Mouse (Mus musculus) neural tube, embryonic 11.5 days (tissue): Measurements from ENCODE around the gene Epx. TPM values are rescaled to one million over a fixed set of nuclear protein-coding genes. Genes with fewer than 3 reads are reported as not detected.

Experiments used
- ATAC-seq: fragments of 200-750 bp; cut with Nextera tagmentation; 2 replicates; pipeline ENCODE4 v1.8.0; 2017; ENCODE audit warnings: moderate number of reproducible peaks, mild to moderate bottlenecking, moderate TSS enrichment, moderate library complexity; ENCODE audit not compliant: insufficient read depth, low FRiP score, low TSS enrichment
- DNase-seq: peaks from one replicate; pipeline ENCODE4 v3.0.0-alpha.2; 2015; ENCODE audit warnings: low spot score
- H3K27ac ChIP-seq: fragments of 300-500 bp; sonication (generic); 2 replicates; pipeline ENCODE4 v1.5.1; 2014; ENCODE audit warnings: low read depth, mild to moderate bottlenecking, low read length
- H3K27me3 ChIP-seq: fragments of 300-500 bp; sonication (generic); 2 replicates; pipeline ENCODE4 v1.6.1; 2014; ENCODE audit warnings: mild to moderate bottlenecking, low read length, mixed read lengths; ENCODE audit not compliant: control insufficient read depth, insufficient read depth
- H3K36me3 ChIP-seq: fragments of 300-500 bp; sonication (generic); 2 replicates; pipeline ENCODE4 v1.6.1; 2014; ENCODE audit warnings: mild to moderate bottlenecking, low read length, moderate library complexity, mixed read lengths; ENCODE audit not compliant: control insufficient read depth, insufficient read depth
- H3K4me1 ChIP-seq: fragments of 300-500 bp; sonication (generic); 2 replicates; pipeline ENCODE4 v1.6.1; 2014; ENCODE audit warnings: low read length, mixed read lengths; ENCODE audit not compliant: control insufficient read depth, insufficient read depth
- H3K4me2 ChIP-seq: fragments of 300-500 bp; sonication (generic); 2 replicates; pipeline ENCODE4 v1.6.1; 2014; ENCODE audit warnings: low read depth, mild to moderate bottlenecking, moderate library complexity
- H3K4me3 ChIP-seq: fragments of 300-500 bp; sonication (generic); 2 replicates; pipeline ENCODE4 v1.5.1; 2014; ENCODE audit warnings: low read depth, low read length
- H3K9ac ChIP-seq: fragments of 300-500 bp; sonication (generic); 2 replicates; pipeline ENCODE4 v1.6.1; 2014; ENCODE audit warnings: mild to moderate bottlenecking, low read length
- H3K9me3 ChIP-seq: fragments of 300-500 bp; sonication (generic); 2 replicates; pipeline ENCODE4 v1.6.1; 2016; ENCODE audit warnings: low read length; ENCODE audit not compliant: control insufficient read depth
- WGBS: fragments of 180-500 bp; shearing (Covaris S2); extraction: QIAGEN DNeasy Blood & Tissue Kit; methylation state at CpG from one replicate; pipeline ENCODE4 v1.1.7; 2014; 5-methylcytosine and 5-hydroxymethylcytosine counted together
- polyA plus RNA-seq: library from polyadenylated mRNA; unstranded; fragments of >200 nt; fragmentation: Nextera tagmentation; extraction: Ambion mirVana; gene quantifications from 2 replicates; pipeline ENCODE4 v1.2.1, GENCODE M21; 2014

Gene Epx
- 0.08 TPM in 1 of 2 replicates, not detected in the other for polyA plus RNA-seq

DNA sequence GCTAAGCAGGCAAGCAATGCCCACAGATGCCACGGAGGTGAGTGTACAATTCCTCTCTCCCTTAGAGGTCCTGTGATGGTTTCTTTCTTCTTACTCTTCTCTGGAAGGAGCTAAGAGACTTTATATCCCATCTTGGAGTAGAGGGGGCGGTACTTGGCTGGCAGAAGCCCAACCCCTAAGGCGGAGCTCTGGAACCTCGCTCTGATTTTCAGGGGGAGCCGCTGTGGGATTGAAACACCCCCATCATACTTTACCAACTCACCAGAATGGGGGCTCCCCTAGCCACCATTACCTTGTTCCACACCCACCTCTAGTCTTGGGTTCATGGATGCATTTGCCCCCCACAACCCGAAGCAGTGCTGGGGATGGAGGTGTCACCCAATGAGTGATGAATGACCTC lies at the start of gene Epx:
Epx (minus strand) TSS at position 101 of the 400 bp plus-strand sequence.
- Histone ChIP-seq H3K9me3 (no peaks in the 10 kb centered on the region), H3K4me3 (no peak within 1 kb of the TSS), H3K27me3 (no peaks in the 10 kb centered on the region), H3K36me3 (no peaks in the 10 kb centered on the region), H3K4me2 (no peak within 1 kb of the TSS), H3K4me1 (no peaks in the 10 kb centered on the region), H3K9ac (no peak within 1 kb of the TSS), H3K27ac (no peak within 1 kb of the TSS)
- no peak for ATAC-seq
- WGBS: 87% methylated on average over 6 of the region's 6 CpGs
- no peak for DNase-seq

DNA sequence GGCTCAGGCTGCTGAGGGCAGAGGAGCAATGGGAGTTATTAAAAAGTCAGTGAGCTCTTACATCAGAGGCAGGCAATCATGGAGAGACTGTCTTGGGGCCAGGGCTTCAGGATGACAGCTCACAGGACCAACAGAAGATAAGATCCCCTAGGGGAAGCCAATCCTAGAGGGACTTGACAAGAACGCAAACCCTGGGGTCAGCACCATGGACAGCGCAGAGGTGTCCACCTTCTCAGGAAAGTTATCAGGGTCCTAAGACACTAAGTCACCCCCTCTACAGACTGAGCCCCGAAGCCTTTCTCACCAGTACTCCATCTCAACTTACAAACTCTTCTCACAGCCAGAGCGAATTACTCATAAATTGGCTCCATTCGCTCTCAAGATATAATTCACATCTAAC lies 45.6 kb upstream of the Epx start, which contains the start of gene Olfr464:
Olfr464 (minus strand) TSS at position 2 of the 400 bp plus-strand sequence.
- no peaks in the 10 kb centered on the region for H3K4me1 ChIP-seq
- WGBS: 38% methylated on average over 5 of the region's 5 CpGs
- no peak within 1 kb of the TSS for H3K9ac ChIP-seq
- peak; percentile 53 for DNase-seq
- H3K36me3 ChIP-seq: no peaks in the 10 kb centered on the region
- H3K27me3 ChIP-seq: no peaks in the 10 kb centered on the region
- H3K4me2 ChIP-seq: no peak within 1 kb of the TSS
- no peaks in the 10 kb centered on the region for H3K9me3 ChIP-seq
- no peak within 1 kb of the TSS for H3K4me3 ChIP-seq
- no peak within 1 kb of the TSS for H3K27ac ChIP-seq
- ATAC-seq: no peak

DNA sequence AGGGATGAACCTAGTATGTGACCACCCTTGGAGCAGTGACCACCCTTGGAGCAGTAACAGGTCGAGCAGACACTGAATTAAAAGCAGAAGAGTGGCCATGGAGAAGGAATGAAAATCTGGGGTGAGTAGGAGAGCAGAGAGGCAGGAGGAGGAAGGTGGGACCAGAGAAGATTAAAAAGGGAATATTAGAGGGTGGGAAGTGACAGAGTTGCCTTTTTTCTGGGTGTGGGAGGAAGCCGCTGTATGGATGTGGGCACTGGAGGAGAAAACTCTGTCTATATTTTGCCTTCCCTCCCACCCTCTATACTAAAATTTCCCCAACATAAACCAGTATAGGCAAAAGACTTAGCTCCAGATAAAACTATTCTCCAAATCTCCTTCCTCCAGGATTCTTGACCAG lies 45.0 kb upstream of the Epx start:
- Histone ChIP-seq H3K4me3 (no peak overlapping the region), H3K4me1 (no peaks in the 10 kb centered on the region), H3K27ac (no peak overlapping the region), H3K4me2 (no peak overlapping the region), H3K36me3 (no peaks in the 10 kb centered on the region), H3K9ac (no peak overlapping the region), H3K9me3 (no peaks in the 10 kb centered on the region), H3K27me3 (no peaks in the 10 kb centered on the region)
- no peak for DNase-seq
- ATAC-seq: no peak
- whole genome bisulfite sequencing: 61% methylated on average over 2 of the region's 2 CpGs

GRCm38 (mm10) chr11:87916005-87916404 lies 40.7 kb upstream of the Epx start:
- 95% methylated on average over 1 of the region's 1 CpGs for WGBS
- H3K36me3 ChIP-seq: no peaks in the 10 kb centered on the region
- no peak for ATAC-seq
- H3K4me2 ChIP-seq: no peak overlapping the region
- no peaks in the 10 kb centered on the region for H3K9me3 ChIP-seq
- H3K27me3 ChIP-seq: no peaks in the 10 kb centered on the region
- H3K9ac ChIP-seq: no peak overlapping the region
- H3K4me3 ChIP-seq: no peak overlapping the region
- no peak for DNase-seq
- H3K4me1 ChIP-seq: no peaks in the 10 kb centered on the region
- no peak overlapping the region for H3K27ac ChIP-seq

DNA sequence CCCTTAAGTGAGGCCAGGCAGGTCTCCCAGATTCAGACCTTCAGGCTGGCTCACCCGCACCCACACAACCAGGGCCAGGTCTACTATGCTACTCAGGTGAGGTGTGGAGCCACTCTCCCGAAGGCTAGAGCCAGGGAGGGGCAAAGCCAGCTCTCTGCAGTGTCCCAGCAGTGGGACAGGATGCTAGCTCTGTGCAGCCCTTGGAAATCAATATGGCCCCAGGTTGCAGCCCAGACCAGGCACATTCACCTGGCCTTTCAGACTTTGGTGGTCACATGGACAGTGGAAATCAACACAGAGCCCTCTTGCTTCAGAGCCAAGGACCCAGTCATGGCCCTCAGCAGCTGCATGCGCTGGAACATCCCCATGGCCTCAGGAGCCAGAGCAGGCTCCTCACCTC lies 29.0 kb upstream of the Epx start:
- H3K27ac ChIP-seq: no peak overlapping the region
- H3K9me3 ChIP-seq: no peaks in the 10 kb centered on the region
- H3K4me3 ChIP-seq: no peak overlapping the region
- H3K4me1 ChIP-seq: no peaks in the 10 kb centered on the region
- no peak overlapping the region for H3K9ac ChIP-seq
- no peak overlapping the region for H3K4me2 ChIP-seq
- ATAC-seq (no peak), DNase-seq (no peak)
- H3K27me3 ChIP-seq: no peaks in the 10 kb centered on the region
- WGBS: 85% methylated on average over 3 of the region's 3 CpGs
- H3K36me3 ChIP-seq: no peaks in the 10 kb centered on the region

GRCm38 (mm10) chr11:87897287-87897686 lies 22.0 kb upstream of the Epx start, which contains the start of gene Olfr463:
Gene Olfr463 (minus strand): TSS chr11:87897387.
- no peak for ATAC-seq

DNA sequence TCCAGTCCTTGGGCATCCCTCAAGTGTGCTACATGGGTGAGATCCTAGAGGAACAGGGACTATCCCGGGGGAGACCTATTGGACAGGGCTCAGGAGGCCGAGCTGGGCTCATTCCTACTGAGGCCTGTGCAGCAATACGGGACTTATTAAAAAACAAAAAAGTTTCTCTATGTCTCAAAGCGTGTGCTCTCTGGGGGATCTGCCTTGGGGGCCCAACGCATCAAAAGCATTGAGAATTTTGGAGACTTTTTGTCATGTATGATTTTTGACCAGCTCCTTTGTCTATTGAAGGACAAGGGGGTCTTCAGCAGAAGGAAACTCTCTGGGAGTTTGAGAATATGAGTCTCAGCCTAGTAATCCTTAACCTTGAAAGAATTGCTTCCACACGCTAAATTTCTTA lies 16.8 kb upstream of the Epx start, which contains the start of gene Olfr462:
Olfr462 (minus strand) TSS at position 101 of the 400 bp plus-strand sequence.
- no peak within 1 kb of the TSS for H3K27ac ChIP-seq
- no peak for DNase-seq
- H3K4me1 ChIP-seq: no peaks in the 10 kb centered on the region
- no peak for ATAC-seq
- H3K27me3 ChIP-seq: no peaks in the 10 kb centered on the region
- no peak within 1 kb of the TSS for H3K9ac ChIP-seq
- H3K36me3 ChIP-seq: no peaks in the 10 kb centered on the region
- H3K4me2 ChIP-seq: no peak within 1 kb of the TSS
- H3K4me3 ChIP-seq: no peak within 1 kb of the TSS
- no peaks in the 10 kb centered on the region for H3K9me3 ChIP-seq
- WGBS: 90% methylated on average over 6 of the region's 6 CpGs

More at GRCm38 (mm10) chr11:87897287-87897686, 22.0 kb upstream of the Epx start, which contains the start of gene Olfr463:
- Histone ChIP-seq H3K36me3 (no peaks in the 10 kb centered on the region), H3K9ac (no peak within 1 kb of the TSS), H3K9me3 (no peaks in the 10 kb centered on the region), H3K4me3 (no peak within 1 kb of the TSS), H3K27me3 (no peaks in the 10 kb centered on the region), H3K4me2 (no peak within 1 kb of the TSS), H3K4me1 (no peaks in the 10 kb centered on the region), H3K27ac (no peak within 1 kb of the TSS)
- DNase-seq: no peak

- no peaks in the 10 kb centered on the region for H3K9me3 ChIP-seq
- H3K27ac ChIP-seq: no peak overlapping the region
- H3K9ac ChIP-seq: no peak overlapping the region
- H3K4me3 ChIP-seq: no peak overlapping the region
- DNase-seq (no peak), ATAC-seq (no peak)
- H3K4me1 ChIP-seq: no peaks in the 10 kb centered on the region
- no peaks in the 10 kb centered on the region for H3K27me3 ChIP-seq
- no peaks in the 10 kb centered on the region for H3K36me3 ChIP-seq
- H3K4me2 ChIP-seq: no peak overlapping the region
- WGBS: 85% methylated on average over 5 of the region's 5 CpGs
Measured at GRCm38 (mm10) chr11:87884856-87885255, 9.5 kb upstream of the Epx start.

GRCm38 (mm10) chr11:87883493-87883892 lies 8.2 kb upstream of the Epx start:
- H3K4me1 ChIP-seq: no peaks in the 10 kb centered on the region
- ATAC-seq (no peak), DNase-seq (no peak)
- H3K4me2 ChIP-seq: no peak overlapping the region
- no peak overlapping the region for H3K27ac ChIP-seq
- H3K4me3 ChIP-seq: no peak overlapping the region
- H3K9me3 ChIP-seq: no peaks in the 10 kb centered on the region
- H3K9ac ChIP-seq: no peak overlapping the region
- H3K36me3 ChIP-seq: no peaks in the 10 kb centered on the region
- no peaks in the 10 kb centered on the region for H3K27me3 ChIP-seq
- 45% methylated on average over 5 of the region's 5 CpGs for WGBS
